Mouse (Mus musculus) kidney, embryonic 15.5 days (tissue): ENCODE data around the gene Rmnd1. TPM values are rescaled to one million over a fixed set of nuclear protein-coding genes. Genes with fewer than 3 reads are reported as not detected.
A peak's percentile ranks its signal among the peaks of the same experiment; 100 is the strongest.
"Not testable (repeated sequence)": the region's sequence is repeated elsewhere in the genome, so short reads cannot be mapped to it uniquely, and the experiment has no call there.

Source experiments
- ATAC-seq: fragments of 200-750 bp; cut with Nextera tagmentation; replicated peaks from 2 replicates; pipeline ENCODE4 v1.8.0; 2017; ENCODE audit warnings: moderate TSS enrichment; ENCODE audit not compliant: low FRiP score
- H3K27ac ChIP-seq: fragments of 300-500 bp; sonication (generic); 2 replicates; pipeline ENCODE4 v1.5.1; 2015; ENCODE audit warnings: mild to moderate bottlenecking, inconsistent platforms
- H3K27me3 ChIP-seq: fragments of 300-500 bp; sonication (generic); 2 replicates; pipeline ENCODE4 v1.6.1; 2015; ENCODE audit warnings: inconsistent platforms
- H3K36me3 ChIP-seq: fragments of 300-500 bp; sonication (generic); 2 replicates; pipeline ENCODE4 v1.6.1; 2015; ENCODE audit warnings: inconsistent platforms
- H3K4me1 ChIP-seq: fragments of 300-500 bp; sonication (generic); 2 replicates; pipeline ENCODE4 v1.6.1; 2015; ENCODE audit warnings: inconsistent platforms
- H3K4me2 ChIP-seq: fragments of 300-500 bp; sonication (generic); 2 replicates; pipeline ENCODE4 v1.6.1; 2015; ENCODE audit warnings: moderate library complexity, mild to moderate bottlenecking, inconsistent platforms
- H3K4me3 ChIP-seq: fragments of 300-500 bp; sonication (generic); replicated peaks from 2 replicates; pipeline ENCODE4 v1.5.1; 2015; ENCODE audit warnings: mild to moderate bottlenecking, inconsistent platforms
- H3K9ac ChIP-seq: fragments of 300-500 bp; sonication (generic); 2 replicates; pipeline ENCODE4 v1.6.1; 2015; ENCODE audit warnings: mild to moderate bottlenecking, inconsistent platforms
- H3K9me3 ChIP-seq: fragments of 300-500 bp; sonication (generic); replicated peaks from 2 replicates; pipeline ENCODE4 v1.6.1; 2016; ENCODE audit warnings: inconsistent platforms
- WGBS: fragments of 180-500 bp; shearing (Covaris S2); methylation state at CpG from one replicate; pipeline ENCODE4 v1.1.7; 2015; ENCODE audit warnings: mixed read lengths; 5-methylcytosine and 5-hydroxymethylcytosine counted together
- polyA plus RNA-seq: library from polyadenylated mRNA; unstranded; fragments of >200 nt; fragmentation: Nextera tagmentation; extraction: Ambion mirVana; gene quantifications from 2 replicates; pipeline ENCODE4 v1.2.1, GENCODE M21; 2015

The Rmnd1 gene
- polyA plus RNA-seq, result 56.9 and 59.8 TPM in 2 replicates

GRCm38 (mm10) chr10:4432123-4432931, at the start of gene Rmnd1, which contains the start of gene Armt1:
Rmnd1 (minus strand) TSS chr10:4432388.
Armt1 (plus strand) TSS chr10:4432467.
- no peaks in the 10 kb centered on the region for H3K27me3 ChIP-seq
- H3K9ac ChIP-seq, result peak within 1 kb of the TSS; percentile 72
- under 1% methylated on average over 75 of the region's 75 CpGs for WGBS

GRCm38 (mm10) chr10:4481695-4482094, 49.5 kb upstream of the Rmnd1 start:
- Histone ChIP-seq H3K27ac (no peak overlapping the region), H3K4me1 (0 out of 2 replicates have a peak, but pooled peaks cover 7% of the 10 kb centered on the region), H3K4me3 (no peak overlapping the region), H3K9me3 (no peaks in the 10 kb centered on the region), H3K27me3 (no peaks in the 10 kb centered on the region), H3K4me2 (no peak overlapping the region), H3K36me3 (no peaks in the 10 kb centered on the region), H3K9ac (no peak overlapping the region)
- WGBS, result 83% methylated on average over 8 of the region's 8 CpGs
- ATAC-seq, result no peak

More at GRCm38 (mm10) chr10:4432123-4432931, at the start of gene Rmnd1, which contains the start of gene Armt1:
- Histone ChIP-seq H3K9me3 (no peaks in the 10 kb centered on the region), H3K36me3 (peaks cover 38% of the 10 kb centered on the region), H3K4me3 (peak within 1 kb of the TSS; percentile 77), H3K4me1 (peaks cover 45% of the 10 kb centered on the region), H3K27ac (peak within 1 kb of the TSS; percentile 95), H3K4me2 (peak within 1 kb of the TSS; percentile 77)
- ATAC-seq, result peak; percentile 95

GRCm38 (mm10) chr10:4480929-4481328, 48.7 kb upstream of the Rmnd1 start:
- Histone ChIP-seq H3K9me3 (no peaks in the 10 kb centered on the region), H3K27me3 (no peaks in the 10 kb centered on the region), H3K4me1 (0 out of 2 replicates have a peak, but pooled peaks cover 7% of the 10 kb centered on the region), H3K4me2 (no peak overlapping the region), H3K36me3 (no peaks in the 10 kb centered on the region), H3K27ac (no peak overlapping the region), H3K4me3 (no peak overlapping the region), H3K9ac (no peak overlapping the region)
- WGBS, result 44% methylated on average over 3 of the region's 3 CpGs
- ATAC-seq, result no peak

DNA sequence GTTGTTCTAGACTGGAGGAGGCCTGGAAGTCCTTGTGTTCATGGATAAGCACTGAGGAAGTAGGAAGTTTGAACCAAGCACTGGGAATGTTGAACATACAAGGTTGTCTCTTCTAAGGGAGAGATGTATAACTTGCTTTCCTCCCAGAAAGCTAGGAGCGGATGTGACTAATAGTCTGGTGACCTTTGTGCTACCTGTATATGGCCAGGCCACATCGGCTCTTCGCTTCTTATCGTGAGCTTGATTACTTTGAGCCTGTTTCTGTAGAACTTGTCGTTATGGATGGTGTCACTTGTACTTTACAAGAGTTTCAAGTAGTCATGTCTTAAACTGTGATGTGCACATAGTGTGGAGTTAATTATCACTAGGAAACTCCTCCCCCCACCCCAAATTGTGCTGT, 44.4 kb upstream of the Rmnd1 start:
- Histone ChIP-seq H3K36me3 (no peaks in the 10 kb centered on the region), H3K9me3 (no peaks in the 10 kb centered on the region), H3K27me3 (no peaks in the 10 kb centered on the region), H3K4me3 (no peak overlapping the region), H3K4me1 (no peaks in the 10 kb centered on the region), H3K27ac (no peak overlapping the region), H3K4me2 (no peak overlapping the region), H3K9ac (no peak overlapping the region)
- WGBS, result 93% methylated on average over 5 of the region's 5 CpGs
- ATAC-seq, result no peak

GRCm38 (mm10) chr10:4475431-4475830, 43.2 kb upstream of the Rmnd1 start:
- 88% methylated on average over 3 of the region's 3 CpGs for WGBS
- Histone ChIP-seq H3K27ac (no peak overlapping the region), H3K4me1 (no peaks in the 10 kb centered on the region), H3K4me3 (no peak overlapping the region), H3K9me3 (no peaks in the 10 kb centered on the region), H3K36me3 (no peaks in the 10 kb centered on the region), H3K27me3 (no peaks in the 10 kb centered on the region), H3K9ac (no peak overlapping the region), H3K4me2 (no peak overlapping the region)
- no peak for ATAC-seq

GRCm38 (mm10) chr10:4473591-4473993, 41.4 kb upstream of the Rmnd1 start:
- ATAC-seq, result no peak

DNA sequence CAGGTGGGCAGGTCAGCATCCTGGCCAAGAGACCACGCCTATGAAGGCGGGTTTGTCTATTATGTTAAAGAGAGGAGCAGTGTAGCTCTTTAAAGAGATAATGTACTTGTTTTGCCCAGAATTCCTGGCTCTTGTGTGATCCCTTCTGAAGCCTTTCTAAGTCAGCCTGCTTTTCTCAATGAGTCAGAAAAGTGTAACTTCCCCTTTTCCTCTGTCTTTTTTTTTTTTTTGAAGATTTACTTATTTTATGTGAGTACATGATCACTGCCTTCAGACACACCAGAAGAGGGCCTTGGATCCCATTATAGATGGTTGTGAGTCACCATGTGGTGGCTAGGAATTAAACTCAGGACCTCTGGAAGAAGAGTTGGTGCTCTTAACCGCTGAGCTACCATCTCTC, 37.2 kb upstream of the Rmnd1 start:
- Histone ChIP-seq H3K27me3 (no peaks in the 10 kb centered on the region), H3K9ac (no peak overlapping the region), H3K9me3 (no peaks in the 10 kb centered on the region), H3K27ac (no peak overlapping the region), H3K4me3 (no peak overlapping the region), H3K4me1 (no peaks in the 10 kb centered on the region), H3K4me2 (no peak overlapping the region), H3K36me3 (no peaks in the 10 kb centered on the region)
- no peak for ATAC-seq
- WGBS, result 90% methylated on average over 3 of the region's 3 CpGs

More at GRCm38 (mm10) chr10:4473591-4473993, 41.4 kb upstream of the Rmnd1 start:
- Histone ChIP-seq H3K4me2 (no peak overlapping the region), H3K9ac (no peak overlapping the region), H3K27me3 (no peaks in the 10 kb centered on the region), H3K9me3 (no peaks in the 10 kb centered on the region), H3K4me3 (no peak overlapping the region), H3K36me3 (no peaks in the 10 kb centered on the region), H3K27ac (no peak overlapping the region), H3K4me1 (no peaks in the 10 kb centered on the region)
- 85% methylated on average over 11 of the region's 11 CpGs for WGBS

GRCm38 (mm10) chr10:4465799-4466198, 33.6 kb upstream of the Rmnd1 start:
- no peak overlapping the region for H3K9ac ChIP-seq
- no peak for ATAC-seq
- H3K36me3 ChIP-seq, result no peaks in the 10 kb centered on the region
- no peaks in the 10 kb centered on the region for H3K4me1 ChIP-seq
- H3K27ac ChIP-seq, result no peak overlapping the region
- H3K9me3 ChIP-seq, result no peaks in the 10 kb centered on the region
- no peaks in the 10 kb centered on the region for H3K27me3 ChIP-seq
- 71% methylated on average over 7 of the region's 7 CpGs for WGBS
- no peak overlapping the region for H3K4me3 ChIP-seq
- no peak overlapping the region for H3K4me2 ChIP-seq

GRCm38 (mm10) chr10:4460201-4460600, 28.0 kb upstream of the Rmnd1 start:
- Histone ChIP-seq H3K27me3 (no peaks in the 10 kb centered on the region), H3K9ac (no peak overlapping the region), H3K4me1 (no peaks in the 10 kb centered on the region), H3K9me3 (no peaks in the 10 kb centered on the region), H3K27ac (no peak overlapping the region), H3K36me3 (peaks cover 13% of the 10 kb centered on the region), H3K4me3 (no peak overlapping the region), H3K4me2 (no peak overlapping the region)
- ATAC-seq, result no peak
- 100% methylated on average over 2 of the region's 2 CpGs for WGBS

GRCm38 (mm10) chr10:4456409-4456808, 24.2 kb upstream of the Rmnd1 start:
- Histone ChIP-seq H3K4me2 (no peak overlapping the region), H3K36me3 (peaks cover 46% of the 10 kb centered on the region), H3K27me3 (no peaks in the 10 kb centered on the region), H3K9ac (no peak overlapping the region), H3K27ac (no peak overlapping the region), H3K9me3 (no peaks in the 10 kb centered on the region), H3K4me3 (no peak overlapping the region), H3K4me1 (no peaks in the 10 kb centered on the region)
- ATAC-seq, result no peak
- 76% methylated on average over 4 of the region's 4 CpGs for WGBS

GRCm38 (mm10) chr10:4435416-4435815, 3.2 kb upstream of the Rmnd1 start:
- H3K9me3 ChIP-seq, result no peaks in the 10 kb centered on the region
- no peak overlapping the region for H3K4me2 ChIP-seq
- no peak overlapping the region for H3K9ac ChIP-seq
- H3K4me1 ChIP-seq, result peaks cover 32% of the 10 kb centered on the region
- H3K27me3 ChIP-seq, result no peaks in the 10 kb centered on the region
- H3K27ac ChIP-seq, result no peak overlapping the region
- 90% methylated on average over 3 of the region's 3 CpGs for WGBS
- no peak for ATAC-seq
- H3K4me3 ChIP-seq, result no peak overlapping the region
- peaks cover 55% of the 10 kb centered on the region for H3K36me3 ChIP-seq

DNA sequence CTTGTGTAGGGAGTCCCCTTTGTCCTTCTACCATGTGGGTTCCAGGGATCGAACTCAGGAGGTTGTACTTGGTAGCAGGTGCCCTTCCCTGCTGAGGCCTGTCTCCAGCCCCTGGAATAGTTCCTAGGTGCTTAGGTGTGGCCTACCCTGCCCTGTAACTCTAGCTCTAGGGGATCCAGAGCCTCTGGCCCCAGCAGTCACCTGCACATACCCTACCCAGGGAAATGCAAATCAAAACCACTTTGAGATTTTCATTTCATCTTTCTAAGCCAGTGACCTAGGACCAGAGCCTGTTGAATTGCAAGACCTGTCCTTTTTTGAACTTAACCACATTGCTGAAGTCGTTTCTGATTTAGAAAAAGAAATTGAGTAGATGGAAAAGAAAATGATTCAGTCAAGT, 1.7 kb upstream of the Rmnd1 start:
- H3K27ac ChIP-seq, result peak overlapping the region; percentile 95; the same call in 1 of the 2 replicates
- 86% methylated on average over 2 of the region's 2 CpGs for WGBS
- H3K9ac ChIP-seq, H3K9me3 ChIP-seq, H3K27me3 ChIP-seq, ATAC-seq: not testable (repeated sequence)
- H3K4me3 ChIP-seq, result peak overlapping the region; percentile 77
- peak overlapping the region; percentile 65 for H3K4me2 ChIP-seq
- peaks cover 40% of the 10 kb centered on the region for H3K36me3 ChIP-seq
- H3K4me1 ChIP-seq, result peaks cover 45% of the 10 kb centered on the region
